Mouse (Mus musculus): ENCODE results near the gene Phldb2. TPM values are rescaled to one million over a fixed set of nuclear protein-coding genes. Genes with fewer than 3 reads are reported as not detected.

Phldb2 gene
- polyA plus RNA-seq, 1 experiment from 2014 or later, result 7.5 TPM

- H3K36me3 ChIP-seq (replicated peaks; ENCODE audit: control insufficient read depth, insufficient read depth), result no peaks in the 10 kb centered on the region
- DNase-seq (ENCODE audit: low spot score), result no peak
- no peak for ATAC-seq (ENCODE audit: low FRiP score)
- no peak overlapping the region for H3K4me3 ChIP-seq (replicated peaks; ENCODE audit: low read length)
- H3K27ac ChIP-seq, result no peak overlapping the region
- H3K4me2 ChIP-seq (replicated peaks), result no peak overlapping the region
- H3K27me3 ChIP-seq (ENCODE audit: control insufficient read depth, insufficient read depth, low read length), result no peaks in the 10 kb centered on the region
- H3K9ac ChIP-seq, result no peak overlapping the region
- 84% methylated on average over 4 of the region's 4 CpGs for WGBS
- H3K9me3 ChIP-seq (ENCODE audit: control insufficient read depth, low read length), result no peaks in the 10 kb centered on the region
- no peaks in the 10 kb centered on the region for H3K4me1 ChIP-seq (replicated peaks; ENCODE audit: control insufficient read depth, insufficient read depth, low read length)
Observed at GRCm38 (mm10) chr16:45956390-45956950, 3.1 kb upstream of the Phldb2 start.

- H3K27me3 ChIP-seq (ENCODE audit: control insufficient read depth, insufficient read depth, low read length), result no peaks in the 10 kb centered on the region
- no peak overlapping the region for H3K27ac ChIP-seq
- H3K4me3 ChIP-seq (replicated peaks; ENCODE audit: low read length), result no peak overlapping the region
- no peak overlapping the region for H3K9ac ChIP-seq
- 58% methylated on average over 5 of the region's 5 CpGs for WGBS
- no peak overlapping the region for H3K4me2 ChIP-seq (replicated peaks)
- DNase-seq (ENCODE audit: low spot score), result no peak
- no peaks in the 10 kb centered on the region for H3K36me3 ChIP-seq (replicated peaks; ENCODE audit: control insufficient read depth, insufficient read depth)
- H3K9me3 ChIP-seq (ENCODE audit: control insufficient read depth, low read length), result no peaks in the 10 kb centered on the region
- no peak for ATAC-seq (ENCODE audit: low FRiP score)
- no peaks in the 10 kb centered on the region for H3K4me1 ChIP-seq (replicated peaks; ENCODE audit: control insufficient read depth, insufficient read depth, low read length)
Observed at GRCm38 (mm10) chr16:45952501-45952900, 897 bp downstream of the Phldb2 start.

GRCm38 (mm10) chr16:45952035-45952434, 1.4 kb downstream of the Phldb2 start:
- no peaks in the 10 kb centered on the region for H3K9me3 ChIP-seq (ENCODE audit: control insufficient read depth, low read length)
- 87% methylated on average over 2 of the region's 2 CpGs for WGBS
- no peak for ATAC-seq (ENCODE audit: low FRiP score)

GRCm38 (mm10) chr16:45946335-45946734, 7.1 kb downstream of the Phldb2 start:
- ATAC-seq (ENCODE audit: low FRiP score) (no peak), DNase-seq (ENCODE audit: low spot score) (no peak)
- no peak overlapping the region for H3K4me2 ChIP-seq (replicated peaks)
- H3K9me3 ChIP-seq (ENCODE audit: control insufficient read depth, low read length), result no peaks in the 10 kb centered on the region
- WGBS, result 92% methylated on average over 2 of the region's 2 CpGs
- H3K36me3 ChIP-seq (replicated peaks; ENCODE audit: control insufficient read depth, insufficient read depth), result no peaks in the 10 kb centered on the region
- no peaks in the 10 kb centered on the region for H3K4me1 ChIP-seq (replicated peaks; ENCODE audit: control insufficient read depth, insufficient read depth, low read length)
- no peak overlapping the region for H3K27ac ChIP-seq
- no peak overlapping the region for H3K4me3 ChIP-seq (replicated peaks; ENCODE audit: low read length)
- H3K27me3 ChIP-seq (ENCODE audit: control insufficient read depth, insufficient read depth, low read length), result no peaks in the 10 kb centered on the region
- H3K9ac ChIP-seq, result no peak overlapping the region

More at GRCm38 (mm10) chr16:45952035-45952434, 1.4 kb downstream of the Phldb2 start:
- Histone ChIP-seq H3K9ac (no peak overlapping the region), H3K4me3 (replicated peaks; ENCODE audit: low read length) (no peak overlapping the region), H3K36me3 (replicated peaks; ENCODE audit: control insufficient read depth, insufficient read depth) (no peaks in the 10 kb centered on the region), H3K27me3 (ENCODE audit: control insufficient read depth, insufficient read depth, low read length) (no peaks in the 10 kb centered on the region), H3K4me1 (replicated peaks; ENCODE audit: control insufficient read depth, insufficient read depth, low read length) (no peaks in the 10 kb centered on the region), H3K27ac (no peak overlapping the region), H3K4me2 (replicated peaks) (no peak overlapping the region)
- no peak for DNase-seq (ENCODE audit: low spot score)

GRCm38 (mm10) chr16:45945649-45946048, 7.7 kb downstream of the Phldb2 start:
- DNase-seq (ENCODE audit: low spot score) (no peak), ATAC-seq (ENCODE audit: low FRiP score) (no peak)
- Histone ChIP-seq H3K4me3 (replicated peaks; ENCODE audit: low read length) (no peak overlapping the region), H3K27me3 (ENCODE audit: control insufficient read depth, insufficient read depth, low read length) (no peaks in the 10 kb centered on the region), H3K27ac (no peak overlapping the region), H3K9ac (no peak overlapping the region), H3K4me1 (replicated peaks; ENCODE audit: control insufficient read depth, insufficient read depth, low read length) (no peaks in the 10 kb centered on the region), H3K36me3 (replicated peaks; ENCODE audit: control insufficient read depth, insufficient read depth) (no peaks in the 10 kb centered on the region), H3K9me3 (ENCODE audit: control insufficient read depth, low read length) (no peaks in the 10 kb centered on the region), H3K4me2 (replicated peaks) (no peak overlapping the region)
- 88% methylated on average over 5 of the region's 5 CpGs for WGBS

GRCm38 (mm10) chr16:45945174-45945631, 8.2 kb downstream of the Phldb2 start:
- Histone ChIP-seq H3K4me1 (replicated peaks; ENCODE audit: control insufficient read depth, insufficient read depth, low read length) (no peaks in the 10 kb centered on the region), H3K4me2 (replicated peaks) (no peak overlapping the region), H3K27me3 (ENCODE audit: control insufficient read depth, insufficient read depth, low read length) (no peaks in the 10 kb centered on the region), H3K9ac (no peak overlapping the region), H3K36me3 (replicated peaks; ENCODE audit: control insufficient read depth, insufficient read depth) (no peaks in the 10 kb centered on the region), H3K4me3 (replicated peaks; ENCODE audit: low read length) (no peak overlapping the region), H3K9me3 (ENCODE audit: control insufficient read depth, low read length) (no peaks in the 10 kb centered on the region), H3K27ac (no peak overlapping the region)
- 55% methylated on average over 11 of the region's 11 CpGs for WGBS
- ATAC-seq (ENCODE audit: low FRiP score), result no peak
- no peak for DNase-seq (ENCODE audit: low spot score)

- Histone ChIP-seq H3K36me3 (replicated peaks; ENCODE audit: control insufficient read depth, insufficient read depth) (no peaks in the 10 kb centered on the region), H3K27ac (no peak overlapping the region), H3K4me1 (replicated peaks; ENCODE audit: control insufficient read depth, insufficient read depth, low read length) (no peaks in the 10 kb centered on the region), H3K27me3 (ENCODE audit: control insufficient read depth, insufficient read depth, low read length) (no peaks in the 10 kb centered on the region), H3K9ac (no peak overlapping the region), H3K9me3 (ENCODE audit: control insufficient read depth, low read length) (no peaks in the 10 kb centered on the region), H3K4me2 (replicated peaks) (no peak overlapping the region), H3K4me3 (replicated peaks; ENCODE audit: low read length) (no peak overlapping the region)
- 88% methylated on average over 8 of the region's 8 CpGs for WGBS
- DNase-seq (ENCODE audit: low spot score), result no peak
- ATAC-seq (ENCODE audit: low FRiP score), result no peak
Observed at GRCm38 (mm10) chr16:45942169-45942891, 11.1 kb downstream of the Phldb2 start.

GRCm38 (mm10) chr16:45940701-45941100, 12.7 kb downstream of the Phldb2 start:
- no peak for DNase-seq (ENCODE audit: low spot score)
- H3K9ac ChIP-seq, result no peak overlapping the region
- peaks cover 8% of the 10 kb centered on the region; the same call in 1 of the 2 replicates for H3K4me1 ChIP-seq (replicated peaks; ENCODE audit: control insufficient read depth, insufficient read depth, low read length)
- H3K36me3 ChIP-seq (replicated peaks; ENCODE audit: control insufficient read depth, insufficient read depth), result no peaks in the 10 kb centered on the region
- ATAC-seq (ENCODE audit: low FRiP score), result no peak
- WGBS, result 87% methylated on average over 2 of the region's 2 CpGs
- H3K27ac ChIP-seq, result no peak overlapping the region
- no peak overlapping the region for H3K4me2 ChIP-seq (replicated peaks)
- H3K4me3 ChIP-seq (replicated peaks; ENCODE audit: low read length), result no peak overlapping the region
- H3K27me3 ChIP-seq (ENCODE audit: control insufficient read depth, insufficient read depth, low read length), result no peaks in the 10 kb centered on the region
- no peaks in the 10 kb centered on the region for H3K9me3 ChIP-seq (ENCODE audit: control insufficient read depth, low read length)

- no peak for DNase-seq (ENCODE audit: low spot score)
- no peak overlapping the region for H3K27ac ChIP-seq
- no peaks in the 10 kb centered on the region for H3K9me3 ChIP-seq (ENCODE audit: control insufficient read depth, low read length)
- H3K9ac ChIP-seq, result no peak overlapping the region
- 93% methylated on average over 3 of the region's 3 CpGs for WGBS
- ATAC-seq (ENCODE audit: low FRiP score), result no peak
- no peak overlapping the region for H3K4me3 ChIP-seq (replicated peaks; ENCODE audit: low read length)
- H3K36me3 ChIP-seq (replicated peaks; ENCODE audit: control insufficient read depth, insufficient read depth), result no peaks in the 10 kb centered on the region
- H3K4me2 ChIP-seq (replicated peaks), result no peak overlapping the region
- H3K27me3 ChIP-seq (ENCODE audit: control insufficient read depth, insufficient read depth, low read length), result no peaks in the 10 kb centered on the region
- peaks cover 8% of the 10 kb centered on the region; the same call in 1 of the 2 replicates for H3K4me1 ChIP-seq (replicated peaks; ENCODE audit: control insufficient read depth, insufficient read depth, low read length)
Observed at GRCm38 (mm10) chr16:45939436-45939835, 14.0 kb downstream of the Phldb2 start.
